Mouse (Mus musculus): ENCODE results near the gene Cog3. TPM values are rescaled to one million over a fixed set of nuclear protein-coding genes. Genes with fewer than 3 reads are reported as not detected.

The Cog3 gene
- polyA plus RNA-seq, 1 experiment from 2014 or later, result 16.0 TPM

DNA sequence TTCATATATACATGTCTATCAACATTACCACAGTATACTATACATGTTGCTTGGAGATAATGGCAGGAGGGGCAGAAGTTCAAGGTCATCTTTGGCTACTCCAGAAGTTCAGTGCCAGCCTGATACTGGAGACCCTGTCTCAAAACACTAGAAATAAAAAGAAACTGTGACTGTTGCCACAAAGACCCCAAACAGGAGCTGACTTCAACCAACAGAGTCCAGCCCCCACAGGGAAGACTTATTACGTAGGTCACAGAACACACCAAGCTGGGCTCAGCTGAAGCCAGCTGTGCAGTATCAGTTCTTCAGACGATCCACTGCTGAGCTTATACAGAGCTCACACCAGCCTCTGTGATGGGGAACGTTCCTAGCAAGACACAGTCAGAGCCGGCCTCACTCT, 37.9 kb downstream of the Cog3 start:
- Histone ChIP-seq H3K27ac (replicated peaks in 1 of 2; ENCODE audit: control insufficient read depth in 1 of 2, insufficient read depth in 1 of 2, low read depth in 2 of 2, low read length in 2 of 2) (no peak overlapping the region), H3K36me3 (ENCODE audit: control insufficient read depth, insufficient read depth, low read length) (peaks cover 99% of the 10 kb centered on the region), H3K9ac (ENCODE audit: low read length) (no peak overlapping the region), H3K9me3 (ENCODE audit: control insufficient read depth, low read length) (no peaks in the 10 kb centered on the region), H3K4me2 (ENCODE audit: low read length) (no peak overlapping the region), H3K4me1 (ENCODE audit: control insufficient read depth in 2 of 2, insufficient read depth in 2 of 2, low read length in 2 of 2) (peaks cover 0 to 2% of the 10 kb centered on the region in 2 experiments; a peak in 1 of 4 replicates), H3K4me3 (ENCODE audit: control insufficient read depth in 1 of 2, insufficient read depth in 1 of 2, low read depth in 1 of 2, low read length in 2 of 2) (no peak overlapping the region), H3K27me3 (ENCODE audit: control insufficient read depth, insufficient read depth, low read length) (no peaks in the 10 kb centered on the region)
- WGBS, result 89% methylated on average over 4 of the region's 4 CpGs
- no peak for ATAC-seq (ENCODE audit: insufficient number of reproducible peaks, insufficient read depth, low FRiP score, low read depth)

- ATAC-seq (ENCODE audit: insufficient number of reproducible peaks, insufficient read depth, low FRiP score, low read depth), result no peak
- H3K36me3 ChIP-seq (ENCODE audit: control insufficient read depth, insufficient read depth, low read length), result peaks cover 100% of the 10 kb centered on the region
Measured at GRCm38 (mm10) chr14:75713661-75714060, 40.7 kb downstream of the Cog3 start.

GRCm38 (mm10) chr14:75712687-75713086, 41.6 kb downstream of the Cog3 start:
- 76% methylated on average over 5 of the region's 5 CpGs for WGBS
- H3K27ac ChIP-seq (replicated peaks in 1 of 2; ENCODE audit: control insufficient read depth in 1 of 2, insufficient read depth in 1 of 2, low read depth in 2 of 2, low read length in 2 of 2), result peak overlapping the region in 1 of 2 experiments; percentile 39; a peak in 2 of 4 replicates

More at GRCm38 (mm10) chr14:75713661-75714060, 40.7 kb downstream of the Cog3 start:
- Histone ChIP-seq H3K4me1 (ENCODE audit: control insufficient read depth in 2 of 2, insufficient read depth in 2 of 2, low read length in 2 of 2) (no peaks in the 10 kb centered on the region), H3K9ac (ENCODE audit: low read length) (no peak overlapping the region), H3K27me3 (ENCODE audit: control insufficient read depth, insufficient read depth, low read length) (no peaks in the 10 kb centered on the region), H3K4me2 (ENCODE audit: low read length) (no peak overlapping the region), H3K9me3 (ENCODE audit: control insufficient read depth, low read length) (no peaks in the 10 kb centered on the region), H3K4me3 (ENCODE audit: control insufficient read depth in 1 of 2, insufficient read depth in 1 of 2, low read depth in 1 of 2, low read length in 2 of 2) (no peak overlapping the region), H3K27ac (replicated peaks in 1 of 2; ENCODE audit: control insufficient read depth in 1 of 2, insufficient read depth in 1 of 2, low read depth in 2 of 2, low read length in 2 of 2) (no peak overlapping the region)
- 79% methylated on average over 4 of the region's 4 CpGs for WGBS

GRCm38 (mm10) chr14:75711731-75712130, 42.6 kb downstream of the Cog3 start:
- H3K36me3 ChIP-seq (ENCODE audit: control insufficient read depth, insufficient read depth, low read length), result peaks cover 97% of the 10 kb centered on the region
- no peaks in the 10 kb centered on the region for H3K27me3 ChIP-seq (ENCODE audit: control insufficient read depth, insufficient read depth, low read length)
- WGBS, result 89% methylated on average over 3 of the region's 3 CpGs
- no peaks in the 10 kb centered on the region for H3K9me3 ChIP-seq (ENCODE audit: control insufficient read depth, low read length)
- H3K27ac ChIP-seq (replicated peaks in 1 of 2; ENCODE audit: control insufficient read depth in 1 of 2, insufficient read depth in 1 of 2, low read depth in 2 of 2, low read length in 2 of 2), result no peak overlapping the region
- H3K4me2 ChIP-seq (ENCODE audit: low read length), result no peak overlapping the region
- H3K4me3 ChIP-seq (ENCODE audit: control insufficient read depth in 1 of 2, insufficient read depth in 1 of 2, low read depth in 1 of 2, low read length in 2 of 2), result no peak overlapping the region
- H3K9ac ChIP-seq (ENCODE audit: low read length), result no peak overlapping the region
- no peak for ATAC-seq (ENCODE audit: insufficient number of reproducible peaks, insufficient read depth, low FRiP score, low read depth)
- no peaks in the 10 kb centered on the region; a peak in 1 of 4 replicates for H3K4me1 ChIP-seq (ENCODE audit: control insufficient read depth in 2 of 2, insufficient read depth in 2 of 2, low read length in 2 of 2)

More at GRCm38 (mm10) chr14:75712687-75713086, 41.6 kb downstream of the Cog3 start:
- no peak for ATAC-seq (ENCODE audit: insufficient number of reproducible peaks, insufficient read depth, low FRiP score, low read depth)
- H3K9ac ChIP-seq (ENCODE audit: low read length), result no peak overlapping the region
- peaks cover 98% of the 10 kb centered on the region for H3K36me3 ChIP-seq (ENCODE audit: control insufficient read depth, insufficient read depth, low read length)
- H3K9me3 ChIP-seq (ENCODE audit: control insufficient read depth, low read length), result no peaks in the 10 kb centered on the region
- no peak overlapping the region for H3K4me3 ChIP-seq (ENCODE audit: control insufficient read depth in 1 of 2, insufficient read depth in 1 of 2, low read depth in 1 of 2, low read length in 2 of 2)
- H3K4me1 ChIP-seq (ENCODE audit: control insufficient read depth in 2 of 2, insufficient read depth in 2 of 2, low read length in 2 of 2), result no peaks in the 10 kb centered on the region
- H3K4me2 ChIP-seq (ENCODE audit: low read length), result no peak overlapping the region
- no peaks in the 10 kb centered on the region for H3K27me3 ChIP-seq (ENCODE audit: control insufficient read depth, insufficient read depth, low read length)

- 94% methylated on average over 1 of the region's 1 CpGs for WGBS
Measured at GRCm38 (mm10) chr14:75708986-75709385, 45.3 kb downstream of the Cog3 start.

GRCm38 (mm10) chr14:75707771-75708170, 46.5 kb downstream of the Cog3 start:
- WGBS, result 85% methylated on average over 7 of the region's 7 CpGs

More at GRCm38 (mm10) chr14:75708986-75709385, 45.3 kb downstream of the Cog3 start:
- Histone ChIP-seq H3K27me3 (ENCODE audit: control insufficient read depth, insufficient read depth, low read length) (no peaks in the 10 kb centered on the region), H3K36me3 (ENCODE audit: control insufficient read depth, insufficient read depth, low read length) (peaks cover 93% of the 10 kb centered on the region), H3K9ac (ENCODE audit: low read length) (no peak overlapping the region), H3K4me2 (ENCODE audit: low read length) (no peak overlapping the region), H3K4me3 (ENCODE audit: control insufficient read depth in 1 of 2, insufficient read depth in 1 of 2, low read depth in 1 of 2, low read length in 2 of 2) (no peak overlapping the region), H3K4me1 (ENCODE audit: control insufficient read depth in 2 of 2, insufficient read depth in 2 of 2, low read length in 2 of 2) (no peaks in the 10 kb centered on the region; a peak in 2 of 4 replicates), H3K27ac (replicated peaks in 1 of 2; ENCODE audit: control insufficient read depth in 1 of 2, insufficient read depth in 1 of 2, low read depth in 2 of 2, low read length in 2 of 2) (no peak overlapping the region), H3K9me3 (ENCODE audit: control insufficient read depth, low read length) (no peaks in the 10 kb centered on the region)
- no peak for ATAC-seq (ENCODE audit: insufficient number of reproducible peaks, insufficient read depth, low FRiP score, low read depth)

DNA sequence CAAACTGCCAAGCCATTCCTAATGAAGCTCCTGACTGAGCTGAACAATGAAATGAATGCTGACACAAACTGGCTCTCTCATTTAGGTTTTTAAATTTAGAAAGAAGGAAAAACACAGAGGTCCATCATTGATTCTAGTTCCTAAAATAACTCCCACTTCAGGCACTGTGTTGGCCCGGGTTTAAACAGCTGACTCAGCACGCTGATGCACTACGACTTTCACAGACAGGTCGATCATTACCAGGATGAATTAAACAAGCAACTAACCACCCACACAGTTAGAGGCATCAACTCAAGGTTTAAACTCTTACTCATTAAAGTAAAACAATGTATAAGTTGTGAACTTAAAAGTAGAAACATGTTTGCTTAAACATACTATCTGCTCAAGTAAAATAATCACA, 47.7 kb downstream of the Cog3 start:
- Histone ChIP-seq H3K9me3 (ENCODE audit: control insufficient read depth, low read length) (no peaks in the 10 kb centered on the region), H3K4me2 (ENCODE audit: low read length) (no peak overlapping the region), H3K27me3 (ENCODE audit: control insufficient read depth, insufficient read depth, low read length) (no peaks in the 10 kb centered on the region), H3K36me3 (ENCODE audit: control insufficient read depth, insufficient read depth, low read length) (peaks cover 89% of the 10 kb centered on the region), H3K4me1 (ENCODE audit: control insufficient read depth in 2 of 2, insufficient read depth in 2 of 2, low read length in 2 of 2) (no peaks in the 10 kb centered on the region; a peak in 2 of 4 replicates), H3K4me3 (ENCODE audit: control insufficient read depth in 1 of 2, insufficient read depth in 1 of 2, low read depth in 1 of 2, low read length in 2 of 2) (no peak overlapping the region), H3K27ac (replicated peaks in 1 of 2; ENCODE audit: control insufficient read depth in 1 of 2, insufficient read depth in 1 of 2, low read depth in 2 of 2, low read length in 2 of 2) (no peak overlapping the region), H3K9ac (ENCODE audit: low read length) (no peak overlapping the region)
- WGBS, result 67% methylated on average over 4 of the region's 4 CpGs
- ATAC-seq (ENCODE audit: insufficient number of reproducible peaks, insufficient read depth, low FRiP score, low read depth), result no peak

More at GRCm38 (mm10) chr14:75707771-75708170, 46.5 kb downstream of the Cog3 start:
- no peak overlapping the region for H3K4me2 ChIP-seq (ENCODE audit: low read length)
- no peaks in the 10 kb centered on the region for H3K27me3 ChIP-seq (ENCODE audit: control insufficient read depth, insufficient read depth, low read length)
- H3K9ac ChIP-seq (ENCODE audit: low read length), result no peak overlapping the region
- no peaks in the 10 kb centered on the region; a peak in 2 of 4 replicates for H3K4me1 ChIP-seq (ENCODE audit: control insufficient read depth in 2 of 2, insufficient read depth in 2 of 2, low read length in 2 of 2)
- H3K27ac ChIP-seq (replicated peaks in 1 of 2; ENCODE audit: control insufficient read depth in 1 of 2, insufficient read depth in 1 of 2, low read depth in 2 of 2, low read length in 2 of 2), result no peak overlapping the region
- no peak for ATAC-seq (ENCODE audit: insufficient number of reproducible peaks, insufficient read depth, low FRiP score, low read depth)
- no peak overlapping the region for H3K4me3 ChIP-seq (ENCODE audit: control insufficient read depth in 1 of 2, insufficient read depth in 1 of 2, low read depth in 1 of 2, low read length in 2 of 2)
- no peaks in the 10 kb centered on the region for H3K9me3 ChIP-seq (ENCODE audit: control insufficient read depth, low read length)
- peaks cover 93% of the 10 kb centered on the region for H3K36me3 ChIP-seq (ENCODE audit: control insufficient read depth, insufficient read depth, low read length)

DNA sequence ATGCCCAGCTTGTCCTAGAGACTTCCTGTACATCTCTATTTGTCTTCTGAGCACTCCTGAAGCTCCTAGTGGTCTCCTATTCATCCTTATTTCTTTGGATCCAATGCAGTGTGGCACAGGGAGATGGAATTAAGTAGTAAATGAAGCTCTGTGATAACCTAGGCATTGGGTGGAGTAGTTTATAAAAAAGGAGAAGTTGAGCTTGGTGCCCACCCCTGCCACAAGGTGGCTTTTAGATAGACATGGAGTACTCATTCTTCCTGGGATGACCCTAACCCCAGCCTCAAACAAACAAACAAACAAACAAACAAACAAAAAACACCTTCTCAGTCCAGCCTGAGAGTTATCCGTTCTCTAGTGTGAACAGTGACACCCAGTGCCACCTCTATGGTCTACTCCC, 56.4 kb downstream of the Cog3 start:
- Histone ChIP-seq H3K36me3 (ENCODE audit: control insufficient read depth, insufficient read depth, low read length) (peaks cover 16% of the 10 kb centered on the region), H3K4me2 (ENCODE audit: low read length) (no peak overlapping the region), H3K4me1 (ENCODE audit: control insufficient read depth in 2 of 2, insufficient read depth in 2 of 2, low read length in 2 of 2) (no peaks in the 10 kb centered on the region), H3K9ac (ENCODE audit: low read length) (no peak overlapping the region), H3K27ac (replicated peaks in 1 of 2; ENCODE audit: control insufficient read depth in 1 of 2, insufficient read depth in 1 of 2, low read depth in 2 of 2, low read length in 2 of 2) (no peak overlapping the region), H3K9me3 (ENCODE audit: control insufficient read depth, low read length) (no peaks in the 10 kb centered on the region), H3K4me3 (ENCODE audit: control insufficient read depth in 1 of 2, insufficient read depth in 1 of 2, low read depth in 1 of 2, low read length in 2 of 2) (no peak overlapping the region), H3K27me3 (ENCODE audit: control insufficient read depth, insufficient read depth, low read length) (no peaks in the 10 kb centered on the region)
- ATAC-seq (ENCODE audit: insufficient number of reproducible peaks, insufficient read depth, low FRiP score, low read depth), result no peak
- 85% methylated on average over 1 of the region's 1 CpGs for WGBS
